Mouse (Mus musculus): ENCODE measurements around the gene Mia. TPM values are rescaled to one million over a fixed set of nuclear protein-coding genes. Genes with fewer than 3 reads are reported as not detected.

The Mia gene
- polyA plus RNA-seq, 1 experiment = not detected

GRCm38 (mm10) chr7:27222538-27222937 lies 41.6 kb upstream of the Mia start:
- Histone ChIP-seq H3K4me3 (ENCODE audit: low read depth, low read length) (no peak overlapping the region), H3K27me3 (ENCODE audit: control insufficient read depth, insufficient read depth, low read length) (no peaks in the 10 kb centered on the region), H3K27ac (ENCODE audit: insufficient read depth, low read depth, low read length) (peak overlapping the region; percentile 60), H3K4me1 (ENCODE audit: control insufficient read depth, insufficient read depth, insufficient read length, low read length) (peaks cover 40% of the 10 kb centered on the region), H3K36me3 (ENCODE audit: control insufficient read depth, insufficient read depth, low read length) (peaks cover 19% of the 10 kb centered on the region)
- TF ChIP-seq CTCF (IDR thresholded peaks at IDR 0.05; ENCODE audit: extremely low read depth, insufficient read length, insufficient replicate concordance, low read depth, low read length) (no peak), POLR2A (IDR thresholded peaks at IDR 0.05; ENCODE audit: low read depth, low read length) (no peak)
- WGBS = 26% methylated on average over 1 of the region's 1 CpGs

- no peak for TF ChIP-seq CTCF (IDR thresholded peaks at IDR 0.05; ENCODE audit: extremely low read depth, insufficient read length, insufficient replicate concordance, low read depth, low read length)
- no peak for TF ChIP-seq POLR2A (IDR thresholded peaks at IDR 0.05; ENCODE audit: low read depth, low read length)
- H3K36me3 ChIP-seq (ENCODE audit: control insufficient read depth, insufficient read depth, low read length) = peaks cover 23% of the 10 kb centered on the region
- peaks cover 40% of the 10 kb centered on the region for H3K4me1 ChIP-seq (ENCODE audit: control insufficient read depth, insufficient read depth, insufficient read length, low read length)
- no peaks in the 10 kb centered on the region for H3K27me3 ChIP-seq (ENCODE audit: control insufficient read depth, insufficient read depth, low read length)
- WGBS = 57% methylated on average over 6 of the region's 6 CpGs
- H3K4me3 ChIP-seq (ENCODE audit: low read depth, low read length) = no peak overlapping the region
- peak overlapping the region; percentile 53 for H3K27ac ChIP-seq (ENCODE audit: insufficient read depth, low read depth, low read length)
These were observed 41.0 kb upstream of the Mia start for GRCm38 (mm10) chr7:27221939-27222338.

GRCm38 (mm10) chr7:27219937-27220336 lies 39.0 kb upstream of the Mia start:
- 79% methylated on average over 11 of the region's 11 CpGs for WGBS
- Histone ChIP-seq H3K4me1 (ENCODE audit: control insufficient read depth, insufficient read depth, insufficient read length, low read length) (peaks cover 34% of the 10 kb centered on the region), H3K4me3 (ENCODE audit: low read depth, low read length) (no peak overlapping the region), H3K27ac (ENCODE audit: insufficient read depth, low read depth, low read length) (no peak overlapping the region), H3K36me3 (ENCODE audit: control insufficient read depth, insufficient read depth, low read length) (peaks cover 35% of the 10 kb centered on the region), H3K27me3 (ENCODE audit: control insufficient read depth, insufficient read depth, low read length) (no peaks in the 10 kb centered on the region)
- TF ChIP-seq CTCF (IDR thresholded peaks at IDR 0.05; ENCODE audit: extremely low read depth, insufficient read length, insufficient replicate concordance, low read depth, low read length) (no peak), POLR2A (IDR thresholded peaks at IDR 0.05; ENCODE audit: low read depth, low read length) (no peak)

- H3K27me3 ChIP-seq (ENCODE audit: control insufficient read depth, insufficient read depth, low read length) = no peaks in the 10 kb centered on the region
- peaks cover 22% of the 10 kb centered on the region for H3K4me1 ChIP-seq (ENCODE audit: control insufficient read depth, insufficient read depth, insufficient read length, low read length)
- no peak for TF ChIP-seq CTCF (IDR thresholded peaks at IDR 0.05; ENCODE audit: extremely low read depth, insufficient read length, insufficient replicate concordance, low read depth, low read length)
- TF ChIP-seq POLR2A (IDR thresholded peaks at IDR 0.05; ENCODE audit: low read depth, low read length) = no peak
- H3K27ac ChIP-seq (ENCODE audit: insufficient read depth, low read depth, low read length) = no peak overlapping the region
- peaks cover 44% of the 10 kb centered on the region for H3K36me3 ChIP-seq (ENCODE audit: control insufficient read depth, insufficient read depth, low read length)
- 82% methylated on average over 7 of the region's 7 CpGs for WGBS
- H3K4me3 ChIP-seq (ENCODE audit: low read depth, low read length) = no peak overlapping the region
These were observed 37.6 kb upstream of the Mia start for GRCm38 (mm10) chr7:27218586-27218985.

GRCm38 (mm10) chr7:27212626-27213025 lies 31.7 kb upstream of the Mia start:
- Histone ChIP-seq H3K27ac (ENCODE audit: insufficient read depth, low read depth, low read length) (no peak overlapping the region), H3K4me3 (ENCODE audit: low read depth, low read length) (no peak overlapping the region), H3K27me3 (ENCODE audit: control insufficient read depth, insufficient read depth, low read length) (no peaks in the 10 kb centered on the region), H3K4me1 (ENCODE audit: control insufficient read depth, insufficient read depth, insufficient read length, low read length) (no peaks in the 10 kb centered on the region), H3K36me3 (ENCODE audit: control insufficient read depth, insufficient read depth, low read length) (peaks cover 74% of the 10 kb centered on the region)
- TF ChIP-seq POLR2A (IDR thresholded peaks at IDR 0.05; ENCODE audit: low read depth, low read length) (no peak), CTCF (IDR thresholded peaks at IDR 0.05; ENCODE audit: extremely low read depth, insufficient read length, insufficient replicate concordance, low read depth, low read length) (no peak)
- 77% methylated on average over 2 of the region's 2 CpGs for WGBS

GRCm38 (mm10) chr7:27203730-27204449 lies 22.9 kb upstream of the Mia start:
- Histone ChIP-seq H3K27me3 (ENCODE audit: control insufficient read depth, insufficient read depth, low read length) (no peaks in the 10 kb centered on the region), H3K27ac (ENCODE audit: insufficient read depth, low read depth, low read length) (no peak overlapping the region), H3K36me3 (ENCODE audit: control insufficient read depth, insufficient read depth, low read length) (peaks cover 29% of the 10 kb centered on the region), H3K4me3 (ENCODE audit: low read depth, low read length) (no peak overlapping the region), H3K4me1 (ENCODE audit: control insufficient read depth, insufficient read depth, insufficient read length, low read length) (peaks cover 13% of the 10 kb centered on the region; the same call in 1 of the 2 replicates)
- WGBS = 77% methylated on average over 8 of the region's 8 CpGs
- no peak for TF ChIP-seq POLR2A (IDR thresholded peaks at IDR 0.05; ENCODE audit: low read depth, low read length)
- no peak for TF ChIP-seq CTCF (IDR thresholded peaks at IDR 0.05; ENCODE audit: extremely low read depth, insufficient read length, insufficient replicate concordance, low read depth, low read length)

GRCm38 (mm10) chr7:27198779-27199178 lies 17.8 kb upstream of the Mia start:
- 0 out of 2 replicates have a peak overlapping the region, but pooled peaks have one; percentile 11 for H3K27ac ChIP-seq (ENCODE audit: insufficient read depth, low read depth, low read length)
- WGBS = 89% methylated on average over 8 of the region's 8 CpGs
- no peak for TF ChIP-seq POLR2A (IDR thresholded peaks at IDR 0.05; ENCODE audit: low read depth, low read length)
- TF ChIP-seq CTCF (IDR thresholded peaks at IDR 0.05; ENCODE audit: extremely low read depth, insufficient read length, insufficient replicate concordance, low read depth, low read length) = no peak

More at GRCm38 (mm10) chr7:27198779-27199178, 17.8 kb upstream of the Mia start:
- no peak overlapping the region for H3K4me3 ChIP-seq (ENCODE audit: low read depth, low read length)
- H3K36me3 ChIP-seq (ENCODE audit: control insufficient read depth, insufficient read depth, low read length) = peaks cover 12% of the 10 kb centered on the region
- H3K27me3 ChIP-seq (ENCODE audit: control insufficient read depth, insufficient read depth, low read length) = no peaks in the 10 kb centered on the region
- peaks cover 22% of the 10 kb centered on the region; the same call in 1 of the 2 replicates for H3K4me1 ChIP-seq (ENCODE audit: control insufficient read depth, insufficient read depth, insufficient read length, low read length)
